Mouse (Mus musculus) CH12F3 (cell line): ENCODE measurements at regions not wholly inside any gene's neighbourhood (a gene's known extent, or its start where the extent isn't known, plus 50 kb on each side); places are given as distances from the start of the nearest gene placed in this dataset.

Experiments
- in situ Hi-C: fragments of 300-500 bp; cut with MboI; formaldehyde crosslinking; loops from 2 replicates; pipeline ENCODE4 v1.14.3; 2020; ENCODE audit warnings: low sequenced_read_pairs

DNA sequence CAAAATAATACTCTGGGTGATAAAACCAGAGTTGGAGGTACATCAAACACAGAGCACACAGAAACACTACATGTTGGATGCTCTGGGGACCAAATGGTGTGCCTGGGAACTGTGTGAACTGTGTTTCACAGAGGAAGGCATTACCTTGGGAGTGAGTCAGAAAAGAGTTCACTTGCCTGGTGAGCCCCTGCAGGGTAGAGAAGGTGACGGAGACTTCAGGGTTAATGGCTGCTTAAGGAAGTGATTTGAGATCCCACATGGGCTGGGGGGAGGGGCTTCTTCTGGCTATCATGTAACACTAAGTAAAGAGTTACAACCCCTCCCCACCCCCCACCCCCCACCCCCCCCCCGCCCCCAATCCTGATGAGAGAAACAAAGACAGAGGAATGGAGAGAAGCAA, 164.6 kb downstream of the Gm45692 start:
- in situ Hi-C loops, result no loop called here

DNA sequence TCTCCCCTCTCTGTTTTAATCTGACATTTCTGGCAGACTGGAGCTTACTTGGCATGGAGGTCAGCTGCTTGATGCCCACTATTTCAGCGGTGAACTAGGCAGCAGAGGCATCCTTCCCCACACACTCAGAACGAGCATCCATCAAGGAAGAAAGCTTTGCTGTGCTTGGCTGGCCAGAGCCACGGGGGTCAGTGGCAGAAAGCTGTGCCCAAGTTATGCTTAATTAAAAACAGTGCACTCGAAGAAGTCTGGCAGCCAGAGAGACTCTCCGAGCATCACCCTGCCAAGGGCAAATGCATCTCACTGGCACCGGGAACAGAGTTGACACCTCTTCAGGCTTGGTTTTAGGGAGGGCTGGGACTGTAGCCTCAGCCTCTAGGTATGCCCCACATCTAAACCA, 168.3 kb downstream of the Gm45692 start:
- in situ Hi-C loops, result no loop called here

DNA sequence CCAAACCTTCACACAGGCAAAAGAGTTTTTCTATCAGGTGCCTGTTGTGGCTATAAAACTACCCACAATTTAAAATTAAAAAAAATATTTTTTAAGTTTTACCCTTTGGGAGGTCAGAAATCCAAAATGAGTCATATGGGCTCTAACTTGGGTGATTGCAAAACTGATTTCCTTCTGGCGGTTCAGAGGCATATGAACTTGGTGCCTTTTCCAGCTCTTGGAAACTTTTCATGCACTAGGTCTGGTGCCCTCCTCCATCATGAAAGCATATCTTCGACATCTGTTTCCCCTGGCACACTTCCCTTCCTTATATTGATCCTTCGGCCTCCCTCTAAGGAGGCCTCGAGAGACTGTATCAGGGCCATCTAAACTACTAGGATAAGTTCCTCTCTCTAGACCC, 168.8 kb downstream of the Gm45692 start:
- in situ Hi-C loops, result no loop called here

DNA sequence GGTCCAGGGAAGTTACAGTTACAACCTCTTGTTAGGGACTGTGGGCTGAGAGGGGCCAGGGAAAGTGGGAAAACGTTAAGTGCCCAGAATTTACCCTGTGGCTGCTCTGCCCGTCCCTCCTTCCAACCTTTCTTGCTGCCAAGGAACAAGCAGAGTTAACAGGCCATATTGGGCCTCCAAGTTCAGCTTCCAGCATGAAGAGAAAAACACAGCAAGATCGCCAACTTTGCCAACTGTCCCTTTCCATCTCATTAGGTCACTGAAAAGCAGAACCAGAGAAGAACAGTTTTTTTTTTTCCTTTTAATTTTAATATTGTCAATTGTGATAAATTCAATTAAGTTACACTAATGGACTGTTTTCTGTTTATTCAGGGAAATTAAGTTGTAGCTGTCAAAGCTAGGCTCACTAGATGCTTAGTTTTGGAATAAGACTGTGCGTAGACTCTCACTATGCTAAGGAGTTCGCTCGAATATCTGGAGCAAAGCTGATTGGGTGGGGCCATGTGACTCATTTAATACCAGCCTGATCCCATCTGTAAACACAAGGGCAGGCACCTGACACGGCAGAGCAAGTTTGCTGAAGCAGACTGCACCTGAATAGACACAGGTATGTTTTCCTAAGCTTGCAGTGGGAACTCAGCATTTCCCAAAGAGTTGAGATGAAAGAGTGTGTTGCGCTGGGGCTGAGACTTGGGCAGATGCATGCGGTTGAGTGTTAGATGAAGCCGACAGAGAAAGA, 178.9 kb downstream of the Gm45692 start:
- in situ Hi-C loops, result no loop called here

DNA sequence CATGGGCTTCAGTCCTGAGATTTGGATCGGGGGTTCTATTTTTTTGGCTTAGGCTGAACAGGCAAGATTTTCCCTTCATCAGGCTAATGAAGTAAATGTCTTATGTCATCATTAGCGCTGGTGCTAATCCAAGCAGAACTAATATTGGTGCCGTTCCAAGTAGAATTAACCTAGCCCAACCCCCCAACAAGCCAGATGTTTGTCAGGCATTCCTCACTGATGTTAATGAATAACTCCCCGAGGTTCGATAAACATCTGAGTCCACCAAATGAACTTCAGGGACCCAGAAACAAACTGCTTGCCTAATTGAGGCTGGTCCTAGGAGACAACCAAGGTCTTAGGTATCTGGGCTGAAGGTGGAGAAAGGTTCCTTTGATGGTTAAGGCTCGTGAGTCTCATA, 180.9 kb downstream of the Gm45692 start:
- in situ Hi-C loops, result no loop called here

DNA sequence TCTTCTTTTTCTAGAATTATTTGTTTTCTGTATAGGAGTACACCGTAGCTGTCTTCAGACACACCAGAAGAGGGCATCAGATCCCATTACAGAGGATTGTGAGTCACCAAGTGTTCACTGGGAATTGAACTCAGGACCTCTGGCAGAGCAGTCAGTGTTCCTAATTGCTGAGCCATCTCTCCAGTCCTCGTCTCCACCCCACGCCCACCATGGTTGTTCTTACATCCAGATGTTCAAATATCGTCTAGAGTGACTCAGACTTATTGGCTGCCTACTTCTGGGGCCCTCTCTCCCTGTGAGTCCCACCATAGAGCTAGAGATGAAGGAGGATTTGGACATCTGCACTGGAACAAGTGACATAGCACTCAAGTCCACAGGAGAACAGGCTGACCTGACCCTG, 182.6 kb downstream of the Gm45692 start:
- in situ Hi-C loops, result no loop called here

DNA sequence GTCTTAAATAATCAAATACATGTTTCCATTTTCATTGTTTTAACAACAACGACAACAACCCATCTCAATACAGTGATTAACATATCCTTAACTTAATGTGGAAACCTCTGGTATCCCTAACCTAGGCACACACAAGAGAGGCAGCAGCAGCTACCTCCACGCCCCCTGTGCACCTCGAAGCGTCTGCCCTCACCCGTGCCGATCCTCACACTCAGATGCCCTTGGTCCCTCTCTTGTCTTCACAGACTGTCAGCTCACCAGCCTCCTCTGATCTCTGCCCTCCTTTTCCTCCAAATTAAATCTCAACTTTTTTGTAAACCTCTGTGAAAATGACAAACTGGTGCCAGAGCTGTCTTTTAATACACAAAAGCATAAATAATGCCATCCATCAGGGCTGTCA, 185.2 kb downstream of the Gm45692 start:
- in situ Hi-C loops, result no loop called here

DNA sequence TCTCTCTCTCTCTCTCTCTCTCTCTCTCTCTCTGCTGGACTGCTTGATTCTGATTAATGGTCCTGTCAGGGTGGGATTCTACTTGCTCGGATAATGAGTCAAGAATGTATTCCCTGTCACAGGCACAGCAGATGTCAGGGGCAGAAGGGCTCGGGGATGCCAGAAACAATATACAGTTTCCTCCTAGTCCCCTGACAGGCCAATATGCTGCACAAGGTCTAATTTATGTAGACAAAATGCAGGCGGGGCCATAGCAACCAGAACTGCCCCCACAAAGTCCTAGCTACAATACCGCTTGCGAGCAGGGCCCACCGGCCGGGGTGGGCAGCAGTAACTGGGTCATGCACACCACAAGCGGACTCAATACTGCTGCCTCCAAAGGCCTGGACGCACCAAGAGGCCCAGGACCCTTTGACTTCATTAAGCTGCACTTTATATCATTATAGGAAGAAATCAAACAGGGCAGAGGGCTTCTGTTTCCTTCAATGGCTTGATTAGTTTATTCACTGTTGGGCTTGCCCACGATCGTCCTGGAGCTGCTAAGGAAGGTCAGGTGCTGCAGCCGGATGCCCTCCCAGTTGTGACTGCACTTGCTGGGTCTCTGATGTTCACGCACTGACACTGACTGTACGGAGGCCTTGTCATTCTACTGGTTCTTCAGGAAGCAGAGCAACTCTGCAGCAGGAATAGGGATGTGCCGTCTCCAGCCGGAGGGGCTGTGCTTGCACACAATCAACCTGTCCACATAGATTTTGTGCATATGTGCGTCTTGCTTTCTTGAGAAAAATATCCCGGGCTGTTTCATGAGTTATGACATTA, 185.9 kb downstream of the Gm45692 start:
- in situ Hi-C loops, result no loop called here

DNA sequence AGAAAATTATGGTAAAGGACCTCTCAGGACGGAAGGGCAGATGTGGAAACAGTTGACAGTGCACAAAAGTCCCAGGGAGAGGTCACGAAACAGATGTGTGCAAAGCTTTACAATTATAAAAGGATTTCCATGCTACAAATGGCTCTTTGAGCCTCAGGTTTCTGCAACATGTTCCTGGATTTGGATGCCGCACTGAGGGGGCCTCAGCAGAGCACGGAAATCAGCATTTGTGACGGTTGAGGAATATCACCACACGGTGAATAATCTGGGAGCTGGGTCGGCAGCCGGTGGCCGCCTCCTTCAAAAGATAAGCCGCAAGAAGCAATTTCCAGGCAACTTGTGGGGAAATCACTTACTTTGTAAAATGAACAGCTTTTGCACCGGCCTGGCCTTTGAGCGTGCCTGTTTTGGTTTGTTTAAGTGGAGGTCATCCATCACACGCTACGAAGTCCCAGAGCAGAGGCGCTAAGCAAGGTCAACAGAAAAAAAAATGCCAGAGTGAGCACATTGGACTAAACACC, 188.8 kb downstream of the Gm45692 start:
- in situ Hi-C loops, result no loop called here

DNA sequence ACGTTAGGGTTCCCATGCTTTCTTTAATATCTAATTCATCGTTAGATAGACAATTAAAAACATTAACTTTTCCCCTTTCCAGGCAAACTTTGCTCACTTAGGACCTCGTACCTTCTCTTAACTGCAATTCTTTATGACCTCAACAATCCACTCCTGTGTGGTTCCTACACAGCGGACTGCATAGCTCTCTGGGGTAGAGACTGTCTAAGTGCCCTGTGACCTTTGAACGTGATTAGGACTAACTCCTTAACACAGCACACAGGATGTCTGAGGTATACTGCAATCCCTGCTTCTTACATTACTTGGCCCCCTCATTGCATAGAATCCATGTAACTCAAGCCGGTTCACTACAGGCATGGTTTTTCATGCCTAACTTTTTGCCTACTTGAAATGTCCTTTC, 190.4 kb downstream of the Gm45692 start:
- in situ Hi-C loops, result no loop called here

DNA sequence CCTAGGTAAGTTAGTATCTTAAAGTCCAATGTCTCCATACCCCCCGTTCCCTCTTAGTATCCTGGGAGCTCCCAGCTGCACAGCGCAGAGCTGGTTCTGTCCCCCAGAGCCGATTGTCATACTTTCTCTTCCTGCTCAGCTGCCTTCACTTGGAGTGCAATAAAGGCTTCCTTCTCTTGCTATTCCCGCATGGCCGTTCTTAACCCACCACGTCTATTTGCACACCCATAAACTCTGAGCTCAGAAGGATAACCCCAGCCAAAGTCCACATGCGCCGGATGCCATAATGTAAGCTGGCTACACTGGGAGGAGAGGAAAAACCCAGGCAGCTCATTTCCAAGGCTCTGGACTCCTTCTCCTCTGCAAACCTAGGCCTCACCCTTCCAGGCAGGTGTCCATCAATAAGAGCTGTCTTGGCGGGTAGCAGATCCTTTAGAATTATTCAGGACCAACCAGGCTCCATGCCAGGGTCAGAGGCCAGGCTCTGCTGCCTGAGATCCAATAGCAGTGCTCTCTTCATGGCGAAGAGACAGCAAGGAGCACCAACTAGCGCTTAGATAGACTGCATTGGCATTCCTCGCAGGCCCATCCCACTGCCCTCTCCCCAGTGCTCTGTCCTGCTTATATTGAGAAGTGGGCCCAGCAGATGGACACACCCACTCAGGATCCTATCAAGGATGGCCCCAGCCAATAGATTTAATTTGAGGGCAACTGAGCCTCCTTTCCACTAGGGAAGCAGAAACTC, 204.4 kb downstream of the Gm45692 start:
- in situ Hi-C loops, result no loop called here

DNA sequence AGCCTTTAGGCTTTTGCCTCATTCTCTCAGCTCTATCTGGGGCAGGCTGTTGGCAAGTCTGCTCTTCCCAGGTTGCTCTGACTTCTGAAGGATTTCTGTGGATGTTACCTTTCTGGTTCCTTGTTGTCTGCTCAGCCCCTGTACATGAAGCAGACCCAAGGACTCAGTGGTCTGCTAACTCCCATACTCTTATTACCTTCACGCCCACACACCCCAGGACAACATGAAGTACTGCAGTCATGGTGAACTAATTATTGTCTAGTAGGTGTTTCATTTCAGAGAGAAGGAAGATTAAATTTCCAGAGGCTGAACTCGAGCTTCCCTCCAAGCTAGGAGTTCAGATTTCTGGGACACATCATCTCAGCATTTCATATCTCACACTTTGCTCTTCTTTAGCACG, 205.3 kb downstream of the Gm45692 start:
- in situ Hi-C loops, result no loop called here

DNA sequence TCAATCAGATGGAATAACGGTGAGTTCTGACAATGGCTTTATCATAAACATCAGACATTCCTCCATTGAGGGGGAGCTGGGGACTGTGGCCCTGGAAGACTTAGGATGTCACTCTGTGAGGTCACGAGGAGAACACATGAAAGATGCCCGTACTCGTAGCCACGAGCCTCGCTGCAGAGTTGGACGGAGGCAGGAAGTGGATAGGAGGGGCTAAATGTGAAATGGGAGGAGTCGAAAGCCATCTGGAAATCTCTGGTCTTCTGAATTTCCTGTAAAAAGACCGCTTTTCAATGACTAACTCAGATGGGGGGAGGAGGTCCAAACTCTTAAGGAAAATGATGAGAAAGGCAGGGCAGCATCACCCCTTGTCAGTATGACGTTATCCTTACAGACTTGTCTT, 210.5 kb downstream of the Gm45692 start:
- in situ Hi-C loops, result no loop called here

DNA sequence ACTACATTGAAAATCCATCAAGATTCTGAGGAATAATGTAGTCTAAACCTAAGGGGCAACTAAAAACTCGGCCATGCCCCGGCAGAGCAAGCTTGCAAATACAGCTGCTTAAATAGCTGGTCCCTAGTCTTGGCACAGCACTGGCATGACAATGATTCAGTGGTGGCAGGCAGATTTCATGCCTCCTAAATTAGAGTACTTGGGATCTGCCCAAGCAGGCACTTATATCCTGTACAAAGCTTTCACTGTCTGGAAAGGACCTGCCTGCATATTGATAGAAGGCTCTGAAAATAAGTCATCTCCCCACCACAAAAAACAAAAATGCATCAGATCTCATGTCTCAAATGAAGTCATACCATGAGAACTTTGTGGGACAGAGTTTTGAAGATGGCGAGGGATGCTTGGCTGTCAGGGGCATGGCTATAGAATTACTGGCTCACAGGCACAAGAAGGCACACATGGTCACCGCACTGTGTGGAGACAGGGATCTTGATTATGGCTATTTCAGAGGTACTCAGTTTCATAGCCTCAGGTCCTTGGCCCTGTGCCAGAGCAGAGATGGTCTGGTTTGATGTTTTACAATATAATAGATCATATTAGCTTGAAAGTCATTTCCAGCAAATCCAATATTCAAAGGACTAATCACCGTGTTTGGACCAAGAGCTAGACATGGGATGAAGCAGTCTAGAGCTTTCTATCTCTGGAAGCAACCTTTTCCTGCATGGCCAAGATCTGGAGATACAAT, 217.7 kb downstream of the Gm45692 start:
- in situ Hi-C loops, result no loop called here

DNA sequence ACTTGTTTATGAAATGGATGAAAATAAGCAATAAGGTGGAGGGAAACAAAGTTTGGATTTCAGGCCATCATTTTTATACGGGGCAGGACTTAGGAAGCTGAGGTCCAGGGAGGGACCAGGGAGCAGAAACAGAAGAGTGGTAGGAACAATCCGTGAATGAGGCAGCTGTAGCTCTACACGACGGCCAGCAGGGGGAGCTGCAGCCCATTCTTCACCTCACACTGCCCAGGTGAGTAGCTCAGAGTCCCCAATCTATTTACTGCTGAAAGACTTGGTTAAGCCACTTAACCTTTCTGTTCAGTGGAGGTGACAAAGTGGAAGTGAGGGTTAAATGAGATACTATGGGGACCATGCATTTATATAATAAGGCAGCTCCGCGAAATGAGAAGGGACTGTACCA, 225.7 kb downstream of the Gm45692 start:
- in situ Hi-C loops, result no loop called here

DNA sequence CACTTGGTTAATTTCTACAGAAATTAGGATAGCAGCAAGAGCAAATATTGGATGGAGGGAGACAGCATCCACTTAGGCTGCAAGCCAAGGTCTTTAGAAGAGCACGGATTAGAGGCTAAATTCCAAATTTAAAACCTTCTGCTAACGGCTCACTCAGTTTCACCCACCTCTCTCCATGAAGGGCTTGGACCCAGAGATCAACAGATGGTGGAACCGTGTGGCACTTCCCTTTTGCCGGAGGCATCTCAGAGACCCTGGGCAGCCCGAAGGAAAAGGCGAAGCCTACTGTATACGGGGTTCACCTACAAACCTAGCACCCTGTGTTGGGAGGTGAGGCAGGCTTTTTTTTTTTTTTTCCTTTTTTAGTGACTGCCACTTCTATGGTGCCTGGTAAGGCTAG, 229.9 kb downstream of the Gm45692 start:
- in situ Hi-C loops, result no loop called here

DNA sequence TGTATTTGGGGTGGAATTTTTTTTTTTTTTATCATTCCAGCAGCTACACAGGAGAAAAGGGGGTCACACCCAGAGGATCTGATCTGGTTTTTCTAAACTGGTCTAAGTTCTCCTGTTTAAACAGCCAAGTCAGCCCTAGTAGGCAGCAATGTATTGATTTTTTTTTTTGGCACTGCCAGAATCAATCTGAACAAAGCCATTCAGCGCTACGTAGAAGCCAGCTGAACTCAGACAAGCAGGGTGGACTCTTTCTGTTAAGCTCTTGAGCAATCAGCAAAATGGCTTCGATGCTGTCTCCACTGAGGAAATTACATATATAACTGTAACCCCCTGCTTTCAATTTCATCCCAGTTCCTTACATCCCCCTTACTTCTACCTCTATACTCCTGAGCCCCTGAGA, 230.5 kb downstream of the Gm45692 start:
- in situ Hi-C loops, result no loop called here

DNA sequence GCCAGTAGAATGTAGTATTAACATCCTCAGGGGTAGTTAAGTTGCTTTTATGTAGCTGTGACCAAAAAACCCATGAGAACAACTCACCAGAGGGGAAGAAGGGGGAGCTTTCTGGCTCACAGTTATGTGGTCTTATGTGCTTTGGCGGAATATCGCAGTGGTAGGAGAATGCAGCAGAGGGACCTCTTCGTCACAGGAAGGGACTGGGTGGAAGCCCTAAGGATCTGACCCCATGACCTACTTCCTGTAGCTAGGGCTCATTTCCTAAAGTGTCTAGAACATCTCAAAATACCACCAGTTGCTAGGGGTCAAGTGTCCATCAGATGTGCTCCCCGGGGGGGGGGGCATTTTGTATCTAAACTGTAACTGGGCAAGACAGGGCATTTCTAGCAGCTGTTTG, 231.3 kb downstream of the Gm45692 start:
- in situ Hi-C loops, result no loop called here

DNA sequence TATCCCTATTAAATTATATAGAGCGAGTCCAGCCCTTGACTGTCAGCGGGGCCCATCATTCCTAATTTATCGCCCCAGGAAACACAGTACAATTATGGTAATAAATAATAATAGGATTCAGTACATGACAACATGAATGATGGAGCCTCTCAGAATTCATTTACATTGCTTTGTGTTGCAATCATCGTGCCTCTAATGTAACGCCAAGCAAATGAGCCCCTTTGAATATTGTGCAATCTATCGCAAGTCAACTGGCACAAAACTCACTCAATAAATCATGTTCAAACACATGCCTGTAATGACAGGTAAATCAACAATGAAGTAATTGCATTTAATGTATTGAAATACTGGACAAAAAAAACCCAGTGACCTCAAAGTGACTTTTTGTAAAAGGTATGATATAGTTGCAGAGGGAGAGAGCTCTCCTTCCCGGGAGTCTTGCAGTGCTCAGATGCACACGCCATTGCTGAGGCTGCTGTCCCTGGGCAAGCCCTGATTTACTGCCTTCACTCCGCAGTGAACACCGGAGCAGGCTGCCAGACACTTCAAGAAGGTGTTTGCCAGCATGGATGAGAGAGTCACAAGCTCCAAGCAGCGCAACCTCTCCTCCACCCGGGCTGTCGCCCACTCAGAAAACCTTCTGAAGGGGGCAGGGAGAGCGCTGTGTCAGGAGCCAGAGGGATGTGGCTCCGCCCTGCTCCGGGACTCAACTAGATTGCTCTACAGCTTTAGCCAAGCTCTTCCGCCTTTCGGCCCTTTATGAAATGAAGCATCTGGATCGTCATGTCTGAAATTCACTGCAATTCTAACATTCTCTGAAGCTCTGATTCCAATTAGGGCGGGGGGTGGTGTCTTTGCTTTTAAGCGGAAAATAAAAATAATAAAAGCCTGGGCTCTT, 232.6 kb downstream of the Gm45692 start:
- in situ Hi-C loops, result no loop called here

DNA sequence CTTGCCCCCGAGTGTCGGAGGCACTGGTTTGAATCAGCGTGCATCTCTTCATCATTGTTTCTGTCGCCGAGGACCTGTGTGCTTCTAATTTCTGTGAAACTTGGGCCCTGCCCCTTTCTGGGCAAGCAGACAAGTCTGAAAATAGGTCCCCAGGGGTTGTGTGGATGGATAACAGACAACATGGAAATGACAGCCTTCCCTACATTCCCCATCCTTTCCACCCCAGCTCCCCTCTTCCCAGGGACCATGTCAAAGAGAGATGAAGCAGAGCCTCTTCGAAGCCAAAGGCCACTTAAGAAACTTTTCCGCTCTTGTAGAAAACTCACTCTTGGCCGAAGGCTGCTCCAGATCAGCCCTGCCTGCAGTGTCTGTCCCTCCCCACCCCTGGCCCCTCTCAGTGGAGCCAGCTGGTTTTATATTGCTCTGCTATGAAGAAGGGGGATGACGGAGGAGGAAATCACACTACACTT, 233.2 kb downstream of the Gm45692 start:
- in situ Hi-C loops, result no loop called here
